Mouse (Mus musculus): ENCODE data around the gene Itga10. TPM values are rescaled to one million over a fixed set of nuclear protein-coding genes. Genes with fewer than 3 reads are reported as not detected.
"Not testable (repeated sequence)": the region's sequence is repeated elsewhere in the genome, so short reads cannot be mapped to it uniquely, and the experiment has no call there.

The Itga10 gene
- polyA plus RNA-seq, 1 experiment from 2014 or later, result 0.71 TPM

DNA sequence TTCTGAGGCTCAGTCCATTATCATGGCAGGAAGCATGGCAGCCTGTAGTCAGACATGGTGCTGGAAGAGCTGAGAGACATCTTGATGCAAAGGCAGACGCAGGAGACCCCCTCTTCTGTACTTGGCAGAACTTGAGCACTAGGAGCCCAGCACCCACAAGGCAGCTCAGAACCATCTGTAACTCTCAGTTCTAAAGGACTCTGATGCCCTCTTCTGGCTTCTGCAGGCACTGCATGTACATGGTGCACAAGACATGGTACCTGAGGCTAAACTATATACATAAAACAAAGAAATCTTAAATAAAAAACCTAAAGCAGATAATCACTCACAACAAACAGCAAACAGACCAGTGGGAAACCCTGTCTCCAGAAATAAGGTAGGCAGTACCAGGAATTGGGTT lies 6.2 kb upstream of the Itga10 start:
- H3K27me3 ChIP-seq, result no peaks in the 10 kb centered on the region
- WGBS, result 77% methylated on average over 1 of the region's 1 CpGs
- H3K9ac ChIP-seq, result no peak overlapping the region
- H3K4me1 ChIP-seq, result peaks cover 17% of the 10 kb centered on the region
- peaks cover 43% of the 10 kb centered on the region for H3K36me3 ChIP-seq
- H3K4me3 ChIP-seq, result no peak overlapping the region
- ATAC-seq (ENCODE audit: low FRiP score), result no peak
- H3K27ac ChIP-seq, result no peak overlapping the region
- H3K4me2 ChIP-seq (replicated peaks), result no peak overlapping the region
- no peaks in the 10 kb centered on the region for H3K9me3 ChIP-seq (replicated peaks)

DNA sequence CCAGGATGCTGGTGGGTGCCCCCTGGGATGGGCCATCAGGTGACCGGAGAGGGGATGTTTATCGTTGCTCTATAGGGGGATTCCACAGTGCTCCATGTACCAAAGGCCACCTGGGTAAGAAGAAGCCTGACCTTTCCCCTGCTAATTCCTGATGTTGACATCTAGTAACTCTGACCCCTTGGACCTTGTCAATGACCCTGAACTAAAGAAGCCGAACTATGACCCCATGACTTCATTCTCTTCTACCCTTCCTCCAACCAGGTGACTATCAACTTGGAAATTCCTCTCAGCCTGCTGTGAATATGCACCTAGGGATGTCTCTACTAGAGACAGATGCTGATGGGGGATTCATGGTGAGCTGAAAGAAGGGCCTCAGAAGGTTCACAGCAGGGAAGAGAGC lies 2.0 kb downstream of the Itga10 start:
- ATAC-seq (ENCODE audit: low FRiP score), result no peak

DNA sequence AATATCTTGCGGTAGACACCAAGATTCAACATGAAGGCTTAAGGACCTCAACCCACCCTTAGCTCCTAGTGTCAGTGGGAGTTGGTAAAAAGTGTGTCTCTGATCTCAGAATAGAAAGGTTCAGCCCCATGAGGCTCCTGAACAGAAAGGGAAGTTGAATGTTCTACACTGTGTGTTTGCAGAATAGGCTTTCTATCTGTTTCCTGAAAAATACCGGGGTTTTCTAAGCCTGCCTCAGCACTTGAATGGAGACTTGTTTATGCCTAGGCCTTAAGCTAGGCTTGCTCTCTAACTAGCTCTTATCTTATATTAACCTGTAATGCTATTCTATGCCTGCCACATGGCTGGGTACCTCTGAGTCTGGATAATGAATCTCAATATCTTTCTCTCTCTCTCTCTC lies 15.5 kb downstream of the Itga10 start:
- Histone ChIP-seq H3K9ac (no peak overlapping the region), H3K9me3 (replicated peaks) (no peaks in the 10 kb centered on the region), H3K36me3 (0 out of 2 replicates have a peak, but pooled peaks cover 3% of the 10 kb centered on the region), H3K27me3 (no peaks in the 10 kb centered on the region), H3K4me2 (replicated peaks) (no peak overlapping the region), H3K4me3 (no peak overlapping the region), H3K27ac (no peak overlapping the region), H3K4me1 (peaks cover 13% of the 10 kb centered on the region)
- 99% methylated on average over 2 of the region's 2 CpGs for WGBS
- ATAC-seq (ENCODE audit: low FRiP score), result no peak

More for the DNA sequence above, 2.0 kb downstream of the Itga10 start:
- no peak overlapping the region for H3K4me2 ChIP-seq (replicated peaks)
- no peaks in the 10 kb centered on the region for H3K4me1 ChIP-seq
- H3K9me3 ChIP-seq (replicated peaks), result no peaks in the 10 kb centered on the region
- no peak overlapping the region for H3K4me3 ChIP-seq
- H3K36me3 ChIP-seq, result peaks cover 16% of the 10 kb centered on the region
- H3K27me3 ChIP-seq, result no peaks in the 10 kb centered on the region
- 71% methylated on average over 3 of the region's 3 CpGs for whole genome bisulfite sequencing
- H3K9ac ChIP-seq, result no peak overlapping the region
- H3K27ac ChIP-seq, result no peak overlapping the region

DNA sequence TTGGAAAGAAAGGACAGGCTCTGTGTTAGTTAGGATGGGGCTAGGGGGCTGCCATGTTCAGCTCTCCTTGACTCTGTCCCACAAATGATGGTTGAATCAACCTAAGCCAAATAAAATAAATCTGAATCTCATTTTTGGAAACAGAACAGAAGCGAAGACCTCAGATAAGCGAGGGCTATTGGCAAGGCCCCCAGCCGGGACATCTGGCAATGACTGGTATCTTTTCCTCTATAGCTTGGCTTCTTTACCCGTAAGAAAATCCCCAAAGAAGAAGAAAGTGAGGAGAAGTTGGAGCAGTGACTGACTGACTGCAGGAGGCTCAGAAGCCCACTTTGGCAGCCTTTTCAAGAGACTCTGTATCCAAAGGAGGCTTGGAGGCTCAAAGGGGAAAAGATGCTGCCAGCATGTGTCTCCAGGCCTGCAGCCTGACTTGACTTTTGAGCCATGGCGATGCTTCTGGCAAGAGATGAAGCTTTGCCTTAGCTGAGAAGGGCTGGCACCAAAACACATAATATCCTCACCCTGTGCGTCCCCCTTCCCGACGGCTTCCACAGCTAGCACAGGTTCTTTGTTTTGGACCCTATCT lies 17.4 kb downstream of the Itga10 start:
- peak overlapping the region; percentile 51 for H3K4me2 ChIP-seq (replicated peaks)
- H3K4me3 ChIP-seq, result peak overlapping the region; percentile 19
- peak overlapping the region; percentile 42; the same call in 1 of the 2 replicates for H3K9ac ChIP-seq
- peaks cover 13% of the 10 kb centered on the region for H3K4me1 ChIP-seq
- no peak for ATAC-seq (ENCODE audit: low FRiP score)
- peak overlapping the region; percentile 66 for H3K27ac ChIP-seq
- no peaks in the 10 kb centered on the region for H3K9me3 ChIP-seq (replicated peaks)
- 0 out of 2 replicates have a peak, but pooled peaks cover 3% of the 10 kb centered on the region for H3K36me3 ChIP-seq
- 50% methylated on average over 8 of the region's 8 CpGs for WGBS
- H3K27me3 ChIP-seq, result no peaks in the 10 kb centered on the region

DNA sequence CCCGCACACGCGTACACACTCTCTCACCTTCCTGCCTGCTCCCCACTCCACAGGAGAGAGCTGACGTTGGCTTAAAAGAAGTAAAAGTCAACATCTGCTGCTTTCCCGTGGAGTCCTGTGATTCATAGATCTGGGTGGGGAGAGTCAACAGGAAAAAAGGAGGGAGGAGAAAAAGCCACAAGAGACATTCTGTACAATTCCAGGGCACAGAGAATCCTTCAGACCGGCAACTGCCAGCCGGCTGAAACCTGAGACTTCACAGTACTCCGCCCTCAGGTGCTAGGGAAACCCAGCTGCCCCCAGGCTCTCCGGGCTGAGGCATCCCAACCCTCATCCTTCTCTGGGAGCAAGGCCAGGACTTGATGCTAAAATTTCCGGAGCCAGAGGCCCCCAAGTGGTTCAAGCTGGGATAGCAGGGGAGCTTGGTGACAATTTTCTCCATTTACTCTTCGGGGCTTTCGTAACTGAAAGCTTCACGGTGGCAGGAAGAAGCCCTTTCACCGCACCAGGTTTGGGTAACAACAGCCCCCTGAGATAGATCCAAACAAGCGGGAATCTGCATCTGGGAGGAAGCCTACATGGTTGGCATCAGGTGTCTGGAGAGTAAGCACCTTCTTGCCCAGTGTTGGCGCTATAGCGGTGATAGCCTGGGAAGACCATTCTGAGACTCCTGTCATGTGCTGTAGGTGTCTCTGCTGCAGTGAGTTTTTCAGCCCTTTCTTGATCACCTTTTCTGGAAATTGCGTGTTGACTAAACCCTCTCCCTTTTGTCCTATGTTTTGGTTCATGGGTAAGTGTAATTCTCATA lies 18.3 kb downstream of the Itga10 start:
- H3K4me2 ChIP-seq (replicated peaks), result peak overlapping the region; percentile 51
- H3K9ac ChIP-seq, result peak overlapping the region; percentile 42; the same call in 1 of the 2 replicates
- peak overlapping the region; percentile 19 for H3K4me3 ChIP-seq
- H3K27ac ChIP-seq, result no peak overlapping the region; the same call in 1 of the 2 replicates
- ATAC-seq (ENCODE audit: low FRiP score), result peak; percentile 75
- H3K27me3 ChIP-seq, result no peaks in the 10 kb centered on the region
- WGBS, result 6% methylated on average over 16 of the region's 18 CpGs
- 0 out of 2 replicates have a peak, but pooled peaks cover 2% of the 10 kb centered on the region for H3K36me3 ChIP-seq
- no peaks in the 10 kb centered on the region for H3K9me3 ChIP-seq (replicated peaks)
- peaks cover 13% of the 10 kb centered on the region for H3K4me1 ChIP-seq

DNA sequence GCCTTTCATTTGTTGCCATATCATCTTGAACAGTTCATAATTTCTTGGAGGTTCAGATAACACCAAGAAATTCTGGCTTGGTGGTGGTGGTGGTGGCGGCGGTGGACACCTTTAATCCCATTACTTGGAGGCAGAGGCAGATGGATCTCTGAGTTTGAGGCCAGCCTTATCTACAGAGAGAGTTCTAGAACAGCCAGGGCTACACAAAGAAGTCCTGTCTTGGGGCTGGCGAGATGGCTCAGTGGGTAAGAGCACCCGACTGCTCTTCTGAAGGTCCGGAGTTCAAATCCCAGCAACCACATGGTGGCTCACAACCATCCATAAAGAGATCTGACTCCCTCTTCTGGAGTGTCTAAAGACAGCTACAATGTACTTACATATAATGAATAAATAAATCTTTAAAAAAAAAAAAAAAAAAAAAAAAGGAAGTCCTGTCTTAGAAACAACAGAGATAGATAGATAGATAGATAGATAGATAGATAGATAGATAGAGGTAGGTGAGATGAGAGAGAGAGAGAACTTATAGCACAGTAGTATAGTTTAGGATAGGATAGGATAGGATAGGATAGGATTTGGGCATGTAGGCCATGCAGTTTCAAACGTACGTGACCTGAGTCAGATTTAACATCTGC lies 20.5 kb downstream of the Itga10 start:
- not testable (repeated sequence) for H3K9ac ChIP-seq; H3K27me3 ChIP-seq; ATAC-seq (ENCODE audit: low FRiP score); H3K27ac ChIP-seq; H3K4me2 ChIP-seq (replicated peaks); H3K36me3 ChIP-seq; H3K9me3 ChIP-seq (replicated peaks); H3K4me3 ChIP-seq
- peaks cover 20% of the 10 kb centered on the region for H3K4me1 ChIP-seq
- 87% methylated on average over 7 of the region's 7 CpGs for WGBS

DNA sequence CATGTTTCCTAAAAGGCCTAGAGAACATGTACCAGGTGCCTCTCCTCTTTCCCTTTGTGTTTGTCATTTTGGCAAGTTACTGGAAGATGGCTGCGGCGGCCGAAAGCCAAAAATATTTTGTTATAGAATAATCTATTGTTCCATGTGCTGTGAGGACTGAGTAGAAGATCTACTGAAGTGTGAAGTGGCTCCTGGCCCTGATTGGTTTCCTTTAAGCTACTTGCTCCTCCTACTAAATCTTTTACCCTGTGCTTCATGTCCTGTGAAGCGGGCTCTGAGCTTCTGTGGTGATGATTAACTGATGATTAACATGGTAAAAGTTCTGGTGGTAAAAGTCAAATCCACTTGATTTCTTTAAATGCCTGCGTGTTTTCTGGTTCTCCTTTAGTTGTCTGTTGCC lies 21.5 kb downstream of the Itga10 start:
- no peak overlapping the region for H3K9ac ChIP-seq
- no peak overlapping the region for H3K4me2 ChIP-seq (replicated peaks)
- no peaks in the 10 kb centered on the region for H3K36me3 ChIP-seq
- no peak overlapping the region for H3K4me3 ChIP-seq
- H3K4me1 ChIP-seq, result peaks cover 20% of the 10 kb centered on the region
- no peak for ATAC-seq (ENCODE audit: low FRiP score)
- H3K9me3 ChIP-seq (replicated peaks), result no peaks in the 10 kb centered on the region
- no peak overlapping the region for H3K27ac ChIP-seq
- WGBS, result 91% methylated on average over 5 of the region's 5 CpGs
- H3K27me3 ChIP-seq, result peaks cover 9% of the 10 kb centered on the region

DNA sequence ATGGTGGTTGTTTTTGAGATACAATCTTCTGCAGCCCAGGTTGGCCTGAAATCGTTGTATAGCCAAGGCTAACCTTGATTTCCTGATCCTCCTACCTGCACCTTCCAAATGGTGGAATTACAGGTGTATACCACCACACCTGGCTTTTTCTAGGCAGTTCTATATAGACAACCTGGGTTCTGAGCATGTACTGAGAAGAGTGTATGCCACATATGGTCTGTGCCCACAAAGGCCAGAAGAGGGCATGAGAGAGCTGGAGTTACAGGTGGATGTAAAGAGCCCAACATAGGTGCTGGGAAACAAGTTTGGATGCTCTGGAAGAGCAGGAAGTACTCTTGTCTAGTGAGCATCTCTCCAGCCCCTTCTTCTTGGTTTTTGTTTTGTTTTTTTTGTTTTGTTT lies 21.9 kb downstream of the Itga10 start:
- no peak for ATAC-seq (ENCODE audit: low FRiP score)
- Histone ChIP-seq H3K9ac (no peak overlapping the region), H3K4me1 (peaks cover 20% of the 10 kb centered on the region), H3K9me3 (replicated peaks) (no peaks in the 10 kb centered on the region), H3K27me3 (peaks cover 9% of the 10 kb centered on the region), H3K4me3 (no peak overlapping the region), H3K4me2 (replicated peaks) (no peak overlapping the region), H3K27ac (no peak overlapping the region), H3K36me3 (no peaks in the 10 kb centered on the region)
- 31% methylated on average over 1 of the region's 1 CpGs for WGBS

DNA sequence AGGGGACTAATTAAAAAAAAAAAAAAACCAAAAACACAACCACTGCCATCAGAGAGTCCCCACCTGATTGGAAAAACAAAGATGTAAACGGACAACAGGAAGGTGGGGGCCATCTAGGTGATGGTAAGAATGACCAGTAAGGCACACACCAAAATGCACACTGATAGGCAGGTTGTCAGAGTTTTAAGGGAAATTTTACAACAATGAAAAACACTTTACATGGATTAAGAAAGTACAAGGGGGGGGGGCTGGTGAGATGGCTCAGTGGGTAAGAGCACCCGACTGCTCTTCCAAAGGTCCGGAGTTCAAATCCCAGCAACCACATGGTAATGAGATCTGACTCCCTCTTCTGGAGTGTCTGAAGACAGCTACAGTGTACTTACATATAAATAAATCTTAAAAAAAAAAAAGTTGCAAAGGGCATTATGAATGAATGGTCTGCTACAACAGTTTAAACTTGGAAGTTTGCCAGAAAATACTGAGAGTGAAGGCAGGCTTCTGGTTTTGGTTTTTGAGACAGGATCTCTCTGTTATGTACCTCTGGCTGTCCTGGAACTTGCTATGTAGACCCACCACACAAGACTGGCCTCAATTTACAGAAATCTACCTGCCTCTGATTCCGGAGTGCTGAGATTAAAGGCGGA lies 23.2 kb downstream of the Itga10 start:
- H3K27ac ChIP-seq, result no peak overlapping the region
- H3K4me1 ChIP-seq, result peaks cover 11% of the 10 kb centered on the region
- peaks cover 9% of the 10 kb centered on the region for H3K27me3 ChIP-seq
- ATAC-seq (ENCODE audit: low FRiP score), result no peak
- no peaks in the 10 kb centered on the region for H3K36me3 ChIP-seq
- no peak overlapping the region for H3K9ac ChIP-seq
- no peak overlapping the region for H3K4me2 ChIP-seq (replicated peaks)
- H3K9me3 ChIP-seq (replicated peaks), result no peaks in the 10 kb centered on the region
- no peak overlapping the region for H3K4me3 ChIP-seq
- 95% methylated on average over 5 of the region's 5 CpGs for WGBS

DNA sequence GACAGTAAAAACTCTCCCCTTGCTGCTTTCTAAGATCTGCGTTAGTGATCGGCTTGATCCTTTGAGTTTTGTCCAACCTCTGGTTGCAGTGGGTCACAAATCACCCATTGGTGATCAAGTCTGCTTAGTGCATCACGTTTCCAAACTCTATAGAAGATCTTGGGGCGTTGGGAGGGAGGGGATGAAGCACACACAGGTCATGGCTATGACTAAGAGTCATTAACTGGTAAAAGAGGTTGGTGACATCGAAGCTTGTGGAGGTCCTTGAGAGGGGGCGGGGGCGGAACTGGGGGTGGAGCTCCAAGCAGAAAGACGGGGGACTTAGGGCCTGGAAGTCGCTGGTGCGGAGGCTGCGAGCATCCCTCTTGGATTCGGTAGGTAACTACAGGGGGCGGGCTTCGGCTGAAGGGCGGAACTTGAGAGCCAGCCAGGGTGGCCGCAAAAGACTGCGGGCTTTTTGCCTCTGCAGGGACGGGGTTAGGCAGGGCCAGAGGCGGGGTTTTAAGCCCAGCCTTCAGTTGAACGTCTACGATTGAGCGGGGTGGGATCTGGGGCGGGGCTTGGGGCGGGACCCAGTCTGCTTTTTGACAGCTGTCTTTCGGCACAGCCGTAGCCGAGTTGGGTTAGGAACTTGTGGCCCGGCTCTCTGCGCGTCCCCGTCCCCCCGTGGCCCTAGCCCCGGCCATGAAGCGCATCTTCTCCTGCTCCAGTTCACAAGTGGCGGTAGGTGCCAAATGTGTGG lies 24.5 kb downstream of the Itga10 start, which contains the start of gene Ankrd35:
Ankrd35 (plus strand) TSS at position 405 of the 742 bp plus-strand sequence.
- ATAC-seq (ENCODE audit: low FRiP score), result peak; percentile 93
- H3K4me2 ChIP-seq (replicated peaks), result peak within 1 kb of the TSS; percentile 77

DNA sequence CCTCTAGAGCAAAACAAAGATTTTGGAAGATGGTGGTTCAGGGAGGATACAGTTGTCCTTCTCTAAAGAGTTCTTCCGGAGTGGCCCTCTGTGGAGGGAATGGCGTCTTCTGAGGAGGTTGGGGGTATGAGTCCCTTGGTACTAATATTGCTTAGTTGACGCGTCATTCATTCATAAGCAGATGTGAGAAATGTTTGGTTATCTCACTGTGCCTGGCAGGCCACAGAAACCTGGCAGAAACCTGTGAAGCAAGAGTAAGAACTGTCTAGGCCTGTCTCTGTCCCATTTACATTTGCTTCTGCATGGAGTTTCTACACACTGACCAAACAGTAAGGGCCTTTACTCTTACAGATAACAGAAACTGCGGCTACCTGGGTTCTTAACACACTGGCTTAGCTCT lies 26.1 kb downstream of the Itga10 start:
- H3K4me2 ChIP-seq (replicated peaks), result no peak overlapping the region
- no peak for ATAC-seq (ENCODE audit: low FRiP score)
- no peak overlapping the region for H3K9ac ChIP-seq
- no peaks in the 10 kb centered on the region for H3K36me3 ChIP-seq
- peaks cover 9% of the 10 kb centered on the region for H3K27me3 ChIP-seq
- H3K4me1 ChIP-seq, result peaks cover 7% of the 10 kb centered on the region
- no peak overlapping the region for H3K4me3 ChIP-seq
- H3K9me3 ChIP-seq (replicated peaks), result no peaks in the 10 kb centered on the region
- H3K27ac ChIP-seq, result no peak overlapping the region
- 93% methylated on average over 5 of the region's 5 CpGs for WGBS

More for the DNA sequence above, 24.5 kb downstream of the Itga10 start, which contains the start of gene Ankrd35:
- H3K9me3 ChIP-seq (replicated peaks), result no peaks in the 10 kb centered on the region
- H3K27me3 ChIP-seq, result peaks cover 9% of the 10 kb centered on the region
- H3K36me3 ChIP-seq, result no peaks in the 10 kb centered on the region
- H3K27ac ChIP-seq, result no peak within 1 kb of the TSS
- H3K4me3 ChIP-seq, result peak within 1 kb of the TSS; percentile 38
- peaks cover 7% of the 10 kb centered on the region for H3K4me1 ChIP-seq
- peak within 1 kb of the TSS; percentile 53; the same call in 1 of the 2 replicates for H3K9ac ChIP-seq
- WGBS, result 6% methylated on average over 35 of the region's 35 CpGs

Measured in hindbrain, embryonic 12.5 days (tissue).